Mouse (Mus musculus) midbrain, embryonic 11.5 days (tissue): ENCODE data around the gene Prkcd. TPM values are rescaled to one million over a fixed set of nuclear protein-coding genes. Genes with fewer than 3 reads are reported as not detected.

Experiments
- ATAC-seq: fragments of 200-750 bp; cut with Nextera tagmentation; 2 replicates; pipeline ENCODE4 v1.8.0; 2017; ENCODE audit warnings: moderate TSS enrichment, moderate library complexity; ENCODE audit not compliant: low FRiP score
- DNase-seq: peaks from one replicate; pipeline ENCODE4 v3.0.0; 2015; ENCODE audit warnings: low spot score; ENCODE audit errors: missing footprints
- H3K27ac ChIP-seq: fragments of 300-500 bp; sonication (generic); 2 replicates; pipeline ENCODE4 v1.5.1; 2014; ENCODE audit warnings: low read depth, low read length
- H3K27me3 ChIP-seq: fragments of 300-500 bp; sonication (generic); 2 replicates; pipeline ENCODE4 v1.6.1; 2014; ENCODE audit warnings: mild to moderate bottlenecking, low read length, moderate library complexity, mixed read lengths; ENCODE audit not compliant: control insufficient read depth, insufficient read depth
- H3K36me3 ChIP-seq: fragments of 300-500 bp; sonication (generic); 2 replicates; pipeline ENCODE4 v1.6.1; 2014; ENCODE audit warnings: mild to moderate bottlenecking, low read length, moderate library complexity, mixed read lengths; ENCODE audit not compliant: control insufficient read depth, insufficient read depth
- H3K4me1 ChIP-seq: fragments of 300-500 bp; sonication (generic); 2 replicates; pipeline ENCODE4 v1.6.1; 2014; ENCODE audit warnings: low read length; ENCODE audit not compliant: control insufficient read depth, insufficient read depth
- H3K4me2 ChIP-seq: fragments of 300-500 bp; sonication (generic); 2 replicates; pipeline ENCODE4 v1.6.1; 2014; ENCODE audit warnings: mild to moderate bottlenecking, moderate library complexity
- H3K4me3 ChIP-seq: fragments of 300-500 bp; sonication (generic); 2 replicates; pipeline ENCODE4 v1.5.1; 2014; ENCODE audit warnings: low read depth, low read length
- H3K9ac ChIP-seq: fragments of 300-500 bp; sonication (generic); 2 replicates; pipeline ENCODE4 v1.6.1; 2014; ENCODE audit warnings: low read length
- H3K9me3 ChIP-seq: fragments of 300-500 bp; sonication (generic); 2 replicates; pipeline ENCODE4 v1.6.1; 2016; ENCODE audit warnings: low read length; ENCODE audit not compliant: control insufficient read depth
- WGBS: fragments of 180-500 bp; shearing (Covaris S2); extraction: QIAGEN DNeasy Blood & Tissue Kit; methylation state at CpG from one replicate; pipeline ENCODE4 v1.1.7; 2014; 5-methylcytosine and 5-hydroxymethylcytosine counted together
- polyA plus RNA-seq: library from polyadenylated mRNA; unstranded; fragments of >200 nt; fragmentation: Nextera tagmentation; extraction: Ambion mirVana; gene quantifications from 2 replicates; pipeline ENCODE4 v1.2.1, GENCODE M21; 2014

The Prkcd gene
- polyA plus RNA-seq, 1 experiment from 2014 or later: 20.1 TPM

GRCm38 (mm10) chr14:30606817-30607216, 19.2 kb downstream of the Prkcd start:
- ATAC-seq (no peak), DNase-seq (peak; percentile 66)
- H3K36me3 ChIP-seq: no peaks in the 10 kb centered on the region
- H3K4me2 ChIP-seq: no peak overlapping the region
- H3K9me3 ChIP-seq: no peaks in the 10 kb centered on the region
- H3K4me1 ChIP-seq: no peaks in the 10 kb centered on the region
- 88% methylated on average over 5 of the region's 5 CpGs for WGBS
- no peak overlapping the region for H3K27ac ChIP-seq
- H3K9ac ChIP-seq: no peak overlapping the region
- H3K4me3 ChIP-seq: no peak overlapping the region
- H3K27me3 ChIP-seq: no peaks in the 10 kb centered on the region

GRCm38 (mm10) chr14:30597142-30597541, 28.9 kb downstream of the Prkcd start:
- DNase-seq (peak; percentile 47), ATAC-seq (no peak)
- H3K27ac ChIP-seq: no peak overlapping the region
- 85% methylated on average over 2 of the region's 2 CpGs for WGBS
- no peaks in the 10 kb centered on the region for H3K27me3 ChIP-seq
- no peaks in the 10 kb centered on the region for H3K9me3 ChIP-seq
- no peaks in the 10 kb centered on the region for H3K36me3 ChIP-seq
- no peak overlapping the region for H3K4me2 ChIP-seq
- peaks cover 20% of the 10 kb centered on the region for H3K4me1 ChIP-seq
- no peak overlapping the region for H3K4me3 ChIP-seq
- no peak overlapping the region for H3K9ac ChIP-seq

- Histone ChIP-seq H3K9me3 (no peaks in the 10 kb centered on the region), H3K27ac (no peak overlapping the region), H3K4me2 (no peak overlapping the region), H3K36me3 (no peaks in the 10 kb centered on the region), H3K4me3 (no peak overlapping the region), H3K27me3 (no peaks in the 10 kb centered on the region), H3K4me1 (peaks cover 20% of the 10 kb centered on the region), H3K9ac (no peak overlapping the region)
- ATAC-seq: no peak
- 90% methylated on average over 3 of the region's 3 CpGs for WGBS
- DNase-seq: peak; percentile 8
Measured at GRCm38 (mm10) chr14:30596407-30596806, 29.6 kb downstream of the Prkcd start.

GRCm38 (mm10) chr14:30595576-30596313, 30.3 kb downstream of the Prkcd start:
- WGBS: 83% methylated on average over 8 of the region's 8 CpGs
- H3K27ac ChIP-seq: no peak overlapping the region
- ATAC-seq: no peak

GRCm38 (mm10) chr14:30594092-30594695, 31.8 kb downstream of the Prkcd start:
- Histone ChIP-seq H3K36me3 (no peaks in the 10 kb centered on the region), H3K4me3 (no peak overlapping the region), H3K9ac (peak overlapping the region; percentile 59), H3K4me2 (peak overlapping the region; percentile 26; the same call in 1 of the 2 replicates), H3K4me1 (peaks cover 20% of the 10 kb centered on the region), H3K9me3 (no peaks in the 10 kb centered on the region), H3K27me3 (no peaks in the 10 kb centered on the region), H3K27ac (peak overlapping the region; percentile 81)
- ATAC-seq (peak; percentile 96), DNase-seq (peak; percentile 97)
- WGBS: 26% methylated on average over 7 of the region's 7 CpGs

More at GRCm38 (mm10) chr14:30595576-30596313, 30.3 kb downstream of the Prkcd start:
- DNase-seq: peak; percentile 12
- H3K9me3 ChIP-seq: no peaks in the 10 kb centered on the region
- peaks cover 20% of the 10 kb centered on the region for H3K4me1 ChIP-seq
- no peaks in the 10 kb centered on the region for H3K36me3 ChIP-seq
- H3K9ac ChIP-seq: no peak overlapping the region
- H3K4me2 ChIP-seq: no peak overlapping the region
- H3K27me3 ChIP-seq: no peaks in the 10 kb centered on the region
- no peak overlapping the region for H3K4me3 ChIP-seq

GRCm38 (mm10) chr14:30593279-30594091, 32.5 kb downstream of the Prkcd start:
- ATAC-seq (peak; percentile 53), DNase-seq (peak; percentile 90)
- peak overlapping the region; percentile 26; the same call in 1 of the 2 replicates for H3K4me2 ChIP-seq
- no peaks in the 10 kb centered on the region for H3K36me3 ChIP-seq
- no peaks in the 10 kb centered on the region for H3K9me3 ChIP-seq
- peak overlapping the region; percentile 81 for H3K27ac ChIP-seq
- H3K27me3 ChIP-seq: no peaks in the 10 kb centered on the region
- WGBS: 41% methylated on average over 11 of the region's 11 CpGs
- H3K4me1 ChIP-seq: peaks cover 20% of the 10 kb centered on the region
- H3K9ac ChIP-seq: peak overlapping the region; percentile 59
- H3K4me3 ChIP-seq: no peak overlapping the region

- Histone ChIP-seq H3K27me3 (no peaks in the 10 kb centered on the region), H3K4me2 (no peak overlapping the region), H3K9ac (no peak overlapping the region; the same call in 1 of the 2 replicates), H3K9me3 (no peaks in the 10 kb centered on the region), H3K36me3 (no peaks in the 10 kb centered on the region), H3K4me1 (peaks cover 20% of the 10 kb centered on the region), H3K27ac (no peak overlapping the region), H3K4me3 (no peak overlapping the region)
- ATAC-seq: peak; percentile 33; the same call in 1 of the 2 replicates
- 6% methylated on average over 6 of the region's 6 CpGs for WGBS
- peak; percentile 98 for DNase-seq
Measured at GRCm38 (mm10) chr14:30591417-30591816, 34.6 kb downstream of the Prkcd start.

GRCm38 (mm10) chr14:30590918-30591317, 35.1 kb downstream of the Prkcd start:
- Histone ChIP-seq H3K9ac (no peak overlapping the region), H3K27ac (no peak overlapping the region), H3K4me3 (no peak overlapping the region), H3K27me3 (no peaks in the 10 kb centered on the region), H3K4me2 (no peak overlapping the region), H3K4me1 (peaks cover 20% of the 10 kb centered on the region), H3K9me3 (no peaks in the 10 kb centered on the region), H3K36me3 (no peaks in the 10 kb centered on the region)
- WGBS: 76% methylated on average over 7 of the region's 7 CpGs
- ATAC-seq: no peak
- DNase-seq: no peak
